Mouse (Mus musculus): Measurements from ENCODE around the gene Gm49601. TPM values are rescaled to one million over a fixed set of nuclear protein-coding genes. Genes with fewer than 3 reads are reported as not detected.

Gene Gm49601
- polyA plus RNA-seq (2012; rRNA removed) = 19.4 and 20.3 TPM in 2 replicates

DNA sequence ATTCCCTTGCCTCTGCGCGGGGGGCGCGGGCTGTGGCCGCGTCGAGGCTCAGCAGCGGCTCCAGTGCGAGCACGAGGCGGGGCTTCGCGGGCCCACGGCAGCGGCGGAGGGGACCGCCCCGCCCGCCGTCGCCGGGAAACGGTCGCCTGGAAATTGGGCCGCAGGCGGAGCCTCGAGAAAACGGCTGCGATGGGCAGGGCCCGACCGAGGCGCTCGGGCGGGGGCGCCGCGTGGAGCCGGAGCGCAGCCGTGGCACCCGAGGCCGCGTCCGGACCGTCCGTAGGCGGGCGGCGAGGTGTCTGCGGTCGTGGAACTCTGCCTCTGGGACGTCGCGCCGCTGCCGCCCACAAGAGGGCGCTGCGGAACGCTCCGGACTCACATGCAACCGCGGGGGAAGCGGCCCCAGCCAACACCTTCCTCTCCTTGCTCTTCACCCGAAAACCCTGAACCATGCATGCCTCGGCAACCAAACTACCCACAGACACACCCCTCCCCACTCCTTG, at the start of gene Gm49601:
Gm49601 (minus strand) TSS at position 52 of the 503 bp plus-strand sequence.

GRCm38 (mm10) chr16:18629390-18630231, 3.4 kb upstream of the Gm49601 start, which contains the start of gene Sept5:
Gene Sept5, minus strand, starts transcription at chr16:18629954.

DNA sequence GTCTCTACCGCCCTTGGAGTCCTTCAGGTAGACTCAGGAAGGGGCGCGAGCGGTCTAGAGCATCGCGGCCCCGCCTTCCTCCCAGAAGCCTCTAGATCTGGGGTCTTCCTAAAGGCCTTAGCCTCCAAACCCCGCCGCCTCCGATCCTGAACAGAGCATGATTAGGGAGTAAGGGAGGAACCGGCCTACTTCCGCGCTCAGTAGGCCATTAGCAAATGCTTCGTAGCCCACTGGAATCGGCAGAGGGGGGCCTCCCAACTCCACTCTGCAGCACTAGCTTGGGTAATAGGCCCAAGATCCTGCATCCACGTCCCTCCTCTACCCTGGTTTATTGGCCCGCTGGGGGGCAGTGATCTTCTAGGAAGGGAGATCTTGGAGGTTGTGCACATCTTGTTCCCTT, 4.2 kb downstream of the Gm49601 start, which contains the start of gene Gp1bb:
Gp1bb (minus strand) TSS at position 385 of the 400 bp plus-strand sequence.

GRCm38 (mm10) chr16:18589804-18590790, 36.1 kb downstream of the Gm49601 start, which contains the start of gene Tbx1:
Gene Tbx1, minus strand, starts transcription at chr16:18590671.

Other genes starting within 250 kb of the Gm49601 start
- 24.0 and 26.5 TPM in 2 replicates for gene Txnrd2, start 200.0 kb downstream of the Gm49601 start, polyA plus RNA-seq (2012; rRNA removed)
- 211 and 223 TPM in 2 replicates for gene Comt, start 199.6 kb downstream of the Gm49601 start, polyA plus RNA-seq (2012; rRNA removed)
- gene Gnb1l, start 127.7 kb downstream of the Gm49601 start, polyA plus RNA-seq (2012; rRNA removed) = 17.8 and 20.3 TPM in 2 replicates
- 25.2 and 29.5 TPM in 2 replicates for gene Rtl10, start 127.5 kb downstream of the Gm49601 start, polyA plus RNA-seq (2012; rRNA removed)
- gene Tbx1, start 35.8 kb downstream of the Gm49601 start, polyA plus RNA-seq (2012; rRNA removed) = 12.2 and 14.2 TPM in 2 replicates
- gene Gp1bb, start 4.0 kb downstream of the Gm49601 start, polyA plus RNA-seq (2012; rRNA removed) = 26.8 and 54.9 TPM in 2 replicates
- gene Sept5, start 3.5 kb upstream of the Gm49601 start, polyA plus RNA-seq (2012; rRNA removed) = 47.0 and 49.5 TPM in 2 replicates
- gene Cldn5, start 150.4 kb upstream of the Gm49601 start, polyA plus RNA-seq (2012; rRNA removed) = 163 and 176 TPM in 2 replicates
- gene Ufd1, start 185.4 kb upstream of the Gm49601 start, polyA plus RNA-seq (2012; rRNA removed) = 18.9 and 25.8 TPM in 2 replicates
- 10.8 and 17.1 TPM in 2 replicates for gene Cdc45, start 185.6 kb upstream of the Gm49601 start, polyA plus RNA-seq (2012; rRNA removed)
- gene 2510002D24Rik, start 210.2 kb upstream of the Gm49601 start, polyA plus RNA-seq (2012; rRNA removed) = 64.9 and 69.6 TPM in 2 replicates
- 0.44 and 2.4 TPM in 2 replicates for gene Gm28539, start 210.2 kb upstream of the Gm49601 start, polyA plus RNA-seq (2012; rRNA removed)

All from ovary, adult 2 months (tissue).